8 mouse cellular contexts compared by ENCODE assay signal in the genomic region with DNA sequence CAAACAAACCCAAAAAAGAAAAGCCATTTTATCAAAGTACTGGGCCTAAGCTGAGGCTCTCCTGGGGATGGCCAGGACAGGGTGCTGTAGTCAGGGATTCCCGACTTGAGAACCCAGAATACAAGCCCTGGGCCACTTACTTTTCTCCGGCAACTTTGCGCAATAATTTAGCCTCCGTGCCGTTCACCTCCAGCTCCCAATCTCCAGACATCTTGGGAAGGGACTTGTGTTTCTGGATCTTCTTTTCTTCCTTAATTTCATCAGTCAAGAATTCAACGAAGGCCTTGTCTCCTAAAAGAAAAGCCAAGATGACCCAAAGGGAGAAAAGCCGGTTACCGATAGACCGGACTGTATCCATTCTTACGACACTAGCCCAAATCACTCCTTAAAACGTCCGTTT. TPM values are rescaled to one million over a fixed set of nuclear protein-coding genes. Genes with fewer than 3 reads are reported as not detected.
DNase-seq lines count a peak whose midpoint lies in the region; ATAC-seq and TF ChIP-seq lines count a peak whose summit lies in the region.

No protein-coding gene starts in this region.

- no peak for ATAC-seq in heart, embryonic 11.5 days (replicated peaks; ENCODE audit: insufficient number of reproducible peaks, low FRiP score, low TSS enrichment)
- ATAC-seq in forebrain, embryonic 14.5 days = no peak
- no peak for ATAC-seq in liver, embryonic 15.5 days (ENCODE audit: insufficient read depth)

- H3K9ac ChIP-seq in heart, embryonic 11.5 days (ENCODE audit: low read depth, low read length) = peak overlapping the region; percentile 82
- peak overlapping the region; percentile 93 for H3K9ac ChIP-seq in CH12.LX (ENCODE audit: insufficient read depth, low read depth)
- peak overlapping the region; percentile 91 for H3K9ac ChIP-seq in forebrain, embryonic 14.5 days (ENCODE audit: low read length)
- peak overlapping the region; percentile 81 for H3K9ac ChIP-seq in liver, embryonic 15.5 days

- TF ChIP-seq CTCF in CH12.LX (conservative IDR thresholded peaks at IDR 0.05 in 1 of 2, IDR thresholded peaks at IDR 0.05 in 1 of 2; ENCODE audit: low read depth in 2 of 2, low read length in 2 of 2) = no peak

- no peaks in the 10 kb centered on the region for H3K9me3 ChIP-seq in heart, embryonic 11.5 days (replicated peaks; ENCODE audit: control insufficient read depth, low read length)
- H3K9me3 ChIP-seq in CH12.LX (replicated peaks; ENCODE audit: low read length) = no peaks in the 10 kb centered on the region
- no peaks in the 10 kb centered on the region for H3K9me3 ChIP-seq in forebrain, embryonic 14.5 days (replicated peaks; ENCODE audit: control insufficient read depth, low read length)
- no peaks in the 10 kb centered on the region for H3K9me3 ChIP-seq in liver, embryonic 15.5 days (replicated peaks)

- H3K4me3 ChIP-seq in heart, embryonic 11.5 days (ENCODE audit: low read depth, low read length) = peak overlapping the region; percentile 80
- H3K4me3 ChIP-seq in CH12.LX (replicated peaks in 1 of 3; ENCODE audit: low read depth in 2 of 3, low read length in 2 of 3, poor library complexity in 1 of 3) = peak overlapping the region; percentile 70 to 88 (median 84)
- H3K4me3 ChIP-seq in forebrain, embryonic 14.5 days (ENCODE audit: low read depth, low read length) = peak overlapping the region; percentile 99
- peak overlapping the region; percentile 91 for H3K4me3 ChIP-seq in liver, embryonic 15.5 days (replicated peaks)

- dilution Hi-C loops in CH12.LX (cut with MboI; ENCODE audit: extremely low pct_ligation_motif_present, extremely low pct_unique_long_range_greater_than_20kb, low sequenced_read_pairs) = no loop called here

- TF ChIP-seq POLR2A in CH12.LX (IDR thresholded peaks at IDR 0.05; ENCODE audit: low read depth, low read length) = no peak

- H3K79me2 ChIP-seq in CH12.LX (replicated peaks; ENCODE audit: control insufficient read depth, extremely low read depth, insufficient read depth, poor library complexity, severe bottlenecking) = peaks cover 41% of the 10 kb centered on the region

- H3K27me3 ChIP-seq in heart, embryonic 11.5 days (ENCODE audit: control insufficient read depth, insufficient read depth, low read length) = no peaks in the 10 kb centered on the region
- H3K27me3 ChIP-seq in CH12.LX (replicated peaks) = no peaks in the 10 kb centered on the region
- no peaks in the 10 kb centered on the region for H3K27me3 ChIP-seq in forebrain, embryonic 14.5 days (replicated peaks; ENCODE audit: control insufficient read depth, insufficient read depth, low read length)
- H3K27me3 ChIP-seq in liver, embryonic 15.5 days = no peaks in the 10 kb centered on the region

- TF ChIP-seq EP300 in CH12.LX (IDR thresholded peaks at IDR 0.05; ENCODE audit: low read length) = no peak

- peaks cover 7% of the 10 kb centered on the region for H3K4me1 ChIP-seq in heart, embryonic 11.5 days (ENCODE audit: control insufficient read depth, insufficient read depth, low read length)
- H3K4me1 ChIP-seq in CH12.LX (ENCODE audit: control insufficient read depth in 1 of 2, insufficient read depth in 2 of 2) = peaks cover 16 to 36% of the 10 kb centered on the region in 2 experiments
- peaks cover 7% of the 10 kb centered on the region for H3K4me1 ChIP-seq in forebrain, embryonic 14.5 days (ENCODE audit: control insufficient read depth, insufficient read depth, low read length)
- H3K4me1 ChIP-seq in liver, embryonic 15.5 days (replicated peaks) = peaks cover 38% of the 10 kb centered on the region

- TF ChIP-seq RAD21 in CH12.LX (IDR thresholded peaks at IDR 0.05; ENCODE audit: low read depth, low read length) = no peak

- no peak overlapping the region for H3K27ac ChIP-seq in heart, embryonic 11.5 days (ENCODE audit: low read depth, low read length)
- H3K27ac ChIP-seq in CH12.LX (ENCODE audit: insufficient read depth, low read depth) = no peak overlapping the region
- no peak overlapping the region for H3K27ac ChIP-seq in forebrain, embryonic 14.5 days (ENCODE audit: low read depth, low read length)
- H3K27ac ChIP-seq in liver, embryonic 15.5 days (replicated peaks) = 0 out of 2 replicates have a peak overlapping the region, but pooled peaks have one; percentile 73

- in situ Hi-C loops in CH12.LX (cut with MboI; ENCODE audit: low pct_ligation_motif_present, low pct_unique_long_range_greater_than_20kb, low sequenced_read_pairs) = no loop called here

- peak overlapping the region; percentile 87 for H3K4me2 ChIP-seq in heart, embryonic 11.5 days
- H3K4me2 ChIP-seq in CH12.LX (ENCODE audit: insufficient read depth, low read depth, poor library complexity, severe bottlenecking) = peak overlapping the region; percentile 78
- peak overlapping the region; percentile 77 for H3K4me2 ChIP-seq in forebrain, embryonic 14.5 days (ENCODE audit: low read length)
- H3K4me2 ChIP-seq in liver, embryonic 15.5 days = peak overlapping the region; percentile 99

- DNase-seq in heart, postnatal 4 days = no peak
- DNase-seq in CH12.LX (ENCODE audit: extremely low read depth) = no peak
- no peak for DNase-seq in forebrain, embryonic 14.5 days (ENCODE audit: low spot score)
- no peak for DNase-seq in adrenal gland, postnatal 10 days
- DNase-seq in layer of hippocampus, postnatal 14 days (ENCODE audit: low spot score in 2 of 2) = no peak
- no peak for DNase-seq in frontal cortex, postnatal 36 days (ENCODE audit: low spot score in 2 of 2)

- peaks cover 30% of the 10 kb centered on the region for H3K36me3 ChIP-seq in heart, embryonic 11.5 days (ENCODE audit: control insufficient read depth, insufficient read depth, low read length)
- peaks cover 63 to 77% of the 10 kb centered on the region in 2 experiments for H3K36me3 ChIP-seq in CH12.LX (replicated peaks in 1 of 2; ENCODE audit: control insufficient read depth in 1 of 2, insufficient read depth in 1 of 2, low read length in 1 of 2)
- peaks cover 63% of the 10 kb centered on the region for H3K36me3 ChIP-seq in forebrain, embryonic 14.5 days (ENCODE audit: control insufficient read depth, insufficient read depth, low read length)
- H3K36me3 ChIP-seq in liver, embryonic 15.5 days (replicated peaks) = peaks cover 70% of the 10 kb centered on the region

- WGBS in heart, embryonic 11.5 days (ENCODE audit: insufficient replicate concordance) = 7% methylated on average over 12 of the region's 12 CpGs
- WGBS in forebrain, embryonic 14.5 days = 12% methylated on average over 12 of the region's 12 CpGs
- WGBS in liver, embryonic 15.5 days (ENCODE audit: insufficient replicate concordance) = 4% methylated on average over 12 of the region's 12 CpGs

RNA-seq across cellular contexts. Expression of a gene that starts 0.8 kb away (rescaled TPM):
- polyA plus RNA-seq in heart, embryonic 11.5 days (2014; fragmentation: Nextera tagmentation; extraction: Ambion mirVana) = 270 and 274 TPM in 2 replicates
- 100 to 1,000 TPM; 233 to 253 TPM for total RNA-seq in heart, postnatal 4 days (2021)
- 150 and 190 TPM in 2 replicates for total RNA-seq in CH12.LX (2012; rRNA removed)
- 298 and 320 TPM in 2 replicates for total RNA-seq in CH12.LX (2014; rRNA removed)
- 903 and 917 TPM in 2 replicates for polyA plus RNA-seq in CH12.LX (2012; ENCODE audit: insufficient read length, low read depth)
- polyA plus RNA-seq in forebrain, embryonic 14.5 days (2014; fragmentation: Nextera tagmentation; extraction: Ambion mirVana) = 180 and 191 TPM in 2 replicates
- polyA plus RNA-seq in liver, embryonic 15.5 days (2015; fragmentation: Nextera tagmentation; extraction: Ambion mirVana) = 159 and 170 TPM in 2 replicates
- total RNA-seq in adrenal gland, postnatal 10 days (2021) = 100 to 1,000 TPM; 254 to 262 TPM
- 100 to 1,000 TPM; 102 to 108 TPM for total RNA-seq in layer of hippocampus, postnatal 14 days (2021)

RNA-seq across cellular contexts. Expression of a gene that starts 12.0 kb away (rescaled TPM):
- 54.4 and 58.6 TPM in 2 replicates for polyA plus RNA-seq in heart, embryonic 11.5 days (2014; fragmentation: Nextera tagmentation; extraction: Ambion mirVana)
- total RNA-seq in heart, postnatal 4 days (2021) = 10 to 100 TPM; 15.0 to 18.5 TPM
- total RNA-seq in CH12.LX (2012; rRNA removed) = 72.7 and 80.6 TPM in 2 replicates
- 64.6 and 69.8 TPM in 2 replicates for total RNA-seq in CH12.LX (2014; rRNA removed)
- polyA plus RNA-seq in CH12.LX (2012; ENCODE audit: insufficient read length, low read depth) = 50.0 and 54.1 TPM in 2 replicates
- 81.1 and 83.8 TPM in 2 replicates for polyA plus RNA-seq in forebrain, embryonic 14.5 days (2014; fragmentation: Nextera tagmentation; extraction: Ambion mirVana)
- polyA plus RNA-seq in liver, embryonic 15.5 days (2015; fragmentation: Nextera tagmentation; extraction: Ambion mirVana) = 89.1 and 98.7 TPM in 2 replicates
- total RNA-seq in adrenal gland, postnatal 10 days (2021) = 10 to 100 TPM; 24.9 to 31.5 TPM
- total RNA-seq in layer of hippocampus, postnatal 14 days (2021) = 10 to 100 TPM; 33.8 to 35.3 TPM

RNA-seq across cellular contexts. Expression of a gene that starts 12.3 kb away (rescaled TPM):
- polyA plus RNA-seq in heart, embryonic 11.5 days (2014; fragmentation: Nextera tagmentation; extraction: Ambion mirVana) = 129 and 145 TPM in 2 replicates
- total RNA-seq in heart, postnatal 4 days (2021) = 10 to 100 TPM; 70.1 to 72.2 TPM
- total RNA-seq in CH12.LX (2012; rRNA removed) = 125 and 132 TPM in 2 replicates
- total RNA-seq in CH12.LX (2014; rRNA removed) = 208 and 220 TPM in 2 replicates
- polyA plus RNA-seq in CH12.LX (2012; ENCODE audit: insufficient read length, low read depth) = 171 and 193 TPM in 2 replicates
- polyA plus RNA-seq in forebrain, embryonic 14.5 days (2014; fragmentation: Nextera tagmentation; extraction: Ambion mirVana) = 156 and 160 TPM in 2 replicates
- polyA plus RNA-seq in liver, embryonic 15.5 days (2015; fragmentation: Nextera tagmentation; extraction: Ambion mirVana) = 57.2 and 58.9 TPM in 2 replicates
- 10 to 100 TPM; 54.0 to 68.3 TPM for total RNA-seq in adrenal gland, postnatal 10 days (2021)
- 10 to 100 TPM; 60.4 to 61.1 TPM for total RNA-seq in layer of hippocampus, postnatal 14 days (2021)

RNA-seq across cellular contexts. Expression of a gene that starts 22.2 kb away (rescaled TPM):
- 15.6 and 20.5 TPM in 2 replicates for polyA plus RNA-seq in heart, embryonic 11.5 days (2014; fragmentation: Nextera tagmentation; extraction: Ambion mirVana)
- 10 to 100 TPM; 15.0 to 16.9 TPM for total RNA-seq in heart, postnatal 4 days (2021)
- total RNA-seq in CH12.LX (2012; rRNA removed) = 34.4 and 45.8 TPM in 2 replicates
- 43.0 and 45.6 TPM in 2 replicates for total RNA-seq in CH12.LX (2014; rRNA removed)
- polyA plus RNA-seq in CH12.LX (2012; ENCODE audit: insufficient read length, low read depth) = 55.4 and 55.9 TPM in 2 replicates
- 11.9 and 15.3 TPM in 2 replicates for polyA plus RNA-seq in forebrain, embryonic 14.5 days (2014; fragmentation: Nextera tagmentation; extraction: Ambion mirVana)
- polyA plus RNA-seq in liver, embryonic 15.5 days (2015; fragmentation: Nextera tagmentation; extraction: Ambion mirVana) = 5.8 and 6.6 TPM in 2 replicates
- 10 to 100 TPM; 25.2 to 25.6 TPM for total RNA-seq in adrenal gland, postnatal 10 days (2021)
- total RNA-seq in layer of hippocampus, postnatal 14 days (2021) = 10 to 100 TPM; 33.6 to 40.7 TPM

RNA-seq across cellular contexts. Expression of a gene that starts 37.4 kb away (rescaled TPM):
- 27.4 and 28.0 TPM in 2 replicates for polyA plus RNA-seq in heart, embryonic 11.5 days (2014; fragmentation: Nextera tagmentation; extraction: Ambion mirVana)
- 10 to 100 TPM; 15.2 to 15.3 TPM for total RNA-seq in heart, postnatal 4 days (2021)
- total RNA-seq in CH12.LX (2012; rRNA removed) (23.4 and 32.7 TPM in 2 replicates), CH12.LX (2014; rRNA removed) (36.3 and 38.1 TPM in 2 replicates)
- 35.6 and 37.9 TPM in 2 replicates for polyA plus RNA-seq in CH12.LX (2012; ENCODE audit: insufficient read length, low read depth)
- 25.8 and 27.1 TPM in 2 replicates for polyA plus RNA-seq in forebrain, embryonic 14.5 days (2014; fragmentation: Nextera tagmentation; extraction: Ambion mirVana)
- polyA plus RNA-seq in liver, embryonic 15.5 days (2015; fragmentation: Nextera tagmentation; extraction: Ambion mirVana) = 22.2 and 23.3 TPM in 2 replicates
- 10 to 100 TPM; 17.6 TPM for total RNA-seq in adrenal gland, postnatal 10 days (2021)
- 10 to 100 TPM in 1 of 2 experiments, 1 to 10 TPM in 1; 9.7 to 13.1 TPM for total RNA-seq in layer of hippocampus, postnatal 14 days (2021)
